Mouse (Mus musculus) brain, embryonic 18.5 days (tissue): ENCODE measurements around the gene Gm815.

ENCODE experiments used
- DNase-seq: peaks from one replicate; pipeline ENCODE4 v3.0.0-alpha.2; 2012; ENCODE audit warnings: low read depth, low spot score

Gene Gm815

GRCm38 (mm10) chr19:26877180-26877775 lies 8.4 kb upstream of the Gm815 start:
- DNase-seq = no peak

GRCm38 (mm10) chr19:26879856-26880255 lies 5.8 kb upstream of the Gm815 start:
- no peak for DNase-seq

- DNase-seq = no peak
These were observed 3.7 kb upstream of the Gm815 start for GRCm38 (mm10) chr19:26881866-26882427.

GRCm38 (mm10) chr19:26888171-26888570 lies 2.5 kb downstream of the Gm815 start:
- no peak for DNase-seq

DNA sequence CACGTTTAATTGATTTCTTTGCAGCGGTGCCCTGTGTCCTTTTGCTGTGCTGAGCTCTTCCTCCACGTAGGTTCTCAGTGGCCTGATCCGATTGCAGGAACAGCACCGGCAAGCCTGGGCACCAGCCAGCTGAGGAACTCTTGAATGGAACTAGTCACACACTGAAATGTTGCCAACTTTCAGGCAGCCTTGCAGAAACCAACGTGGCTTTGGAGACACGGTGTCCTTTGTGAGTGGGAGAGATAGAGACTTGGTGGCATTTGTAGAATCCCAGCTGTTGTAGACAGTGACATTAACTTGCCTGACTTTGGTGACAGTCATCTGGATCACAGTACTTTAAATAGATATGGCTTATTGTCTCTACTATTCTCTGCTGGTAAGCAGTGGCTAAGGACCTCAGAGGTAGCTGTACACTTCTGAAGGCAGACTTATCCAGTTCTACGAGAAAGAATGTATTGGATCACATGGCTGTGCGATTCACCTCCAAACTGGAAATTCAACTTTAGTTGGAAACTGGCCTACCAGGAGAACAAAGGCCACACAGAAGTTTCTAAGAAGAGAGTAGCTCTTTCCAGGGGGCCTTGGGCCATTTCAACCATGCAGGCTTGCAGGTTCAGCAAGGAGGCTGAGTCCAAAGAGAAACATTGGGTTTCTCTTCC lies 5.8 kb downstream of the Gm815 start:
- no peak for DNase-seq

- no peak for DNase-seq
These were observed 7.2 kb downstream of the Gm815 start for GRCm38 (mm10) chr19:26892861-26893260.

GRCm38 (mm10) chr19:26902162-26902561 lies 16.5 kb downstream of the Gm815 start:
- DNase-seq = no peak

- DNase-seq = no peak
These were observed 28.6 kb downstream of the Gm815 start for GRCm38 (mm10) chr19:26914245-26914644.

- DNase-seq = peak; percentile 12
These were observed 35.1 kb downstream of the Gm815 start for GRCm38 (mm10) chr19:26920816-26921215.

GRCm38 (mm10) chr19:26930295-26931283 lies 44.9 kb downstream of the Gm815 start:
- peak; percentile 14 for DNase-seq

DNA sequence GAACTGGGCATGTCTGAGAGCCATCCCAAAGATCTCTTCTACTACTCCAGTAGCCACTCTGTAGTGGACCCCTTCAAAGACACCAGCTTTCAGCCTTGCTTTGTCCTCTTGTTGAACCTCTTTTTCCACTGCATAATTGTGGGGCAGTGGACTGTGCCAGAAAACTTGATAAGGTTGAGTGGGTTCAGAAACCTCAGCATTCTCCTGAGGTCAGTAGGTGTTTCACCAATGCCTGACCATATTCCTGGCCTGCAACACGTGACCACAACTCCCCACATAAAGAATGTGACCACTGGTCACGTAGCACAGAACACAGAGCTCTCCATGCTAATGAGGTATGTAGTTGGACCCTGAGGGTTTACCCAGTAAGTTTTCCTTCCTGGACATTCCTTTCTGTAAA lies 48.5 kb downstream of the Gm815 start:
- no peak for DNase-seq
